Mouse (Mus musculus) gastrocnemius, adult 18-20 months (tissue): ENCODE results near the gene Sh3tc1. TPM values are rescaled to one million over a fixed set of nuclear protein-coding genes. Genes with fewer than 3 reads are reported as not detected.

ENCODE experiments used
- DNase-seq: peaks from one replicate; pipeline ENCODE4 v3.0.0; 2021; ENCODE audit warnings: low spot score
- long read RNA-seq, 2 experiments: library from polyadenylated mRNA; stranded (forward); transcript quantifications; one replicate each; pipeline ENCODE4 v2.0.0; 2021
- total RNA-seq, 2 experiments: library from RNA; stranded (reverse); gene quantifications; 2 replicates each; pipeline ENCODE4 v1.2.3; 2021

Gene Sh3tc1
- total RNA-seq = 1 to 10 TPM; 2.1 to 3.9 TPM
- long read RNA-seq, experiment 1, full-length matches to known transcripts = 3 of 8 reads
- long read RNA-seq, experiment 1, partial matches to known transcripts = 2 of 8 reads
- long read RNA-seq, experiment 1, other reads (novel, unspliced or antisense) = 3 of 8 reads
- long read RNA-seq, experiment 2, full-length matches to known transcripts = 2 of 3 reads
- long read RNA-seq, experiment 2, partial matches to known transcripts = 1 of 3 reads
- long read RNA-seq, experiment 2, other reads (novel, unspliced or antisense) = 0 of 3 reads

DNA sequence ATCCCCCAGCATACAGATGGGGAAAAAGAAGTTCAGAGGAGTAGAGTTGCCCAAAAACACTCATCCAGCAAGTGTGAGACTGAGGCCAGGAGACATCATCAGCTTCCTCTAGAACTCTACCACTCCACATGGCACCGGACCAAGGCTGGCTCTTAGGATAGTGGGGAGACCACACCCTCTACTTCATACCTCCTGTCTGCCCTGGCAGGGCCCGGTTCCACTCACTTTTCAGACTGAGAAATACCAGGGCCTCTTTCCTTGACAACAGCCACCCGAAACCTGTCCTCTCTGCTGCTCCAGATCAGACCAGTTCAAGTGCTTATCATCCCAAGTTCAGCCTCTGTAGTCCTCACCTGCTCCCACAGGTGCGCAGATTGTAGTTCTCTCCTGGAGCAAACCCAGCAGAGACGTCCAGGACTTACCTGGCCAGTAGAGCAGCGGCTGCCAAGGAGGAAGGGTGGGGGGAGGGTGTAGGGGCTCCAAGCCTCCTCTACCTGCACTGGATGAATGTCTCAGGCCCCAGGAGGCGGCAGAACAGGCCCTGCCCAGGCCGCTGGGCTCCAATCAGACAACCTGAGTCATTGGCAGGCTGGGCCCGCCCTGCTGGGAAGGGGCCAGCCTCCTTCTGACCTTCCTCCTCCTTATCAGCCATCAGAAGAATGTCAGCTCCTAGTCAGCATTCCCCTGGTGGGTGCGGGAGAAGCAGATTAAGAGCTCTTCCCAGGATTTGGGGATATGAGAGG lies at the start of gene Sh3tc1:
Sh3tc1 (minus strand) TSS at position 452 of the 743 bp plus-strand sequence.
- no peak for DNase-seq

DNA sequence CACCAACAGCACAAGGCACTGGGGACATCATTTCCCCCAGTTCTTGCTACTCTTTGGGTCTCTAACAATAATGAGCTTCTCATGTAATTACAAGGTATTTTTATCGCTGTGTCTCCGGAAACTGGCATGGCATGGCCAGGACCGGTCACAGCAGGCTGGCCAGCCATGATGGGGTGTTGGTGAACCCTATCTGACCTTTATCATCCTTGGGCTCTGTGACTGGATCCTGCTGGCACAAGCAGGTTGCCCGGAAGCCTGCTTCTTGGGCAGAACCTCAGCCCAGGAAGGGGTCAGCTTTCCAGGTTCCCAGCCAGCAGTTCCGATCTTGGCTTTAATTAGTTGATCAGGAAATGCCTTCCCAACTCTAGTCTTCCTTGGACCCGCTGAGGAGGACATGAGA lies 48.9 kb upstream of the Sh3tc1 start:
- DNase-seq = no peak

DNA sequence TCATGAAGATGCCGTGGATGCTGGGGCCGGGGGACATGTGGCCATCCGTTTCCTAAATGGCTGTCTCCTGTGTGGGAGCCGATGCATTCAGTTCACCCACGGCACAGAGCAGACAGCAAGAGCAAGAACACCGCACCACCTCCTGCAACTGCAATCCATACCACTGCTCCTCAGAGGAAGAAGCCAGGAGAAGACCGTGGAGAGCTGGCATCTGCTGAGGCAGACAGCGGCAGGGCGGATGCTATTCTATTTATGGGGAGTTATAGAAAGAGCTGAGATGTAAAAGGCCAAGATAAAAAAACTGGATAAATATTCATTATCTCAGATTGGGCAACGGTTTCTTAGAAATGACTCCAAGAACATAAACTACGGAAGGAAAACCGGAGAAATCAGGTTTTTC lies 48.1 kb upstream of the Sh3tc1 start:
- no peak for DNase-seq

DNA sequence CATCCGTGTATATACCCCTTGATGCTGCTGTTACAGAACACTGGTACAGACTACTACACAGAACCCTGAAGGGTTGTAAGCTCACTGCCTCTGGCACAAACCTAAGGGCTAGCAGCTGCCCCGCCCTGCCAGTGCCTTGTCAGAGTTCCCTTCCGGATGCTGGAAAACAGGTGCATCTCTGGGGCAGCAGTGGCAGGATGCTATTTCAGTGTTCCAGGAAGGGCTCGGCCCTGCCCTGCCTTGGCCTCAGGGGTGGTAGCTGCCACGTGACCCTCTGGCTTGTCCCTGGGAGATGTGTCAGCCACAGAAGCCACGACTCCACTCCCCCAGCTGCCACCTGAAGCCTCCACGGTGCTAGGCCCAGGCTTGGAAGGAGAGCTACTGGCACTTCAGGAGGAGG lies 46.1 kb upstream of the Sh3tc1 start:
- DNase-seq = peak; percentile 84

DNA sequence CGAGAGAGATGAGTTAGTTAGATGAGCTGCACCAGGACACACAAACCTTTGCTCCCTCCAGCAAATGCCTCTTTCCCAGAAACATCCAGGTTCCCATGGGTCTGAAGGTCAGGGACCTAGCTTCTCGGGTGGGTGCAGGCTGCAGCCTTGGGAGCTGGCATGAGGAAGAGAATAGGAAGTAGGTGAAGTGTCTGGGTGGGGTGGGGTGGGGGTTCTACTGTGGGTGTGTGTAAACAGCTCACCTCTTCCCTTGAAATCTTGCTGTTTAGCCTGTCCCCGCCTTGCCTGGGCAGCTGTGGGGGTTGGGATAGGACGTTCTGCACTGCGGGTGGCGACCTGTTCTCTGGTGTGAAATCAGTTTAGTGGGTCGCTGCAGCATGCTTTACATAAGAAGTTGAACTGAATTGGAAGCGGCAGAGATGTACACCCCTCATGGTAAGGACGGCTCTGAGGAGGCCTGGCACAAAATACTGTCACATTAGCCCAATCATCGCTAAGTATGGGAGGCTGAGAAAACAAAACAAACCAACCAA lies 42.9 kb upstream of the Sh3tc1 start:
- no peak for DNase-seq

DNA sequence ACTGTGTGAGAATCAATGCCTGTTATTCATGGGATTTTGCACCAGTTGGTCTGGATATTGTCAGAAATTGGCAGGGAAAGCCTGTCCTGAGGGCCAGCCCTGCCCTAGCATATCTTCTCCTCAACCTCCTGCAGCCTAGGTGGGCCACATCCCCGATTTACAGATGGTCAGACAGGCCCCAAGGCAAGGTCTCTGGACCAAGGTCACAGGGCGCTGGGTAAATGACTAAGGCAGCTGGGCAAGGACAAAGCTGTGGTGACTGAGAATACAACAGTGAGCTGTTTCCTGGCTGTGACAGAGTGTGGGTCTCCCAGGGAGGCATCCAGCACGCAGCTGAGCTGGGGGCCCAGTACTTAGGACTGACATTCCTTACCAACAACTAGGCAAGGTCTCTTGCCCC lies 41.3 kb upstream of the Sh3tc1 start:
- no peak for DNase-seq

DNA sequence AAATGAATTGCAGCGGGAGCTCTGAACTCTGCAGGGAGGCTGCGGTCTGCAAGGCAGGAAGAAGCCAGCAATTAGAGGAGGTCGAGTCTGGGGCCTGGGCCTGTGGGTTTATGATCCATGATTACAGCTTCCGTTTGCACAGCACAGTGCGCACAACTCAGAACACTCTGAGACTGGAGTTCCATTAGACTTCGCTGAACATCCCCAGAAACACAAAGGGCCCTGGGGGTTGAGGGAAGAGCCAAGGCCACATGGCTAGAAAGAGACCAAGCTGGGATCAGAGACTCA lies 34.3 kb upstream of the Sh3tc1 start:
- no peak for DNase-seq

DNA sequence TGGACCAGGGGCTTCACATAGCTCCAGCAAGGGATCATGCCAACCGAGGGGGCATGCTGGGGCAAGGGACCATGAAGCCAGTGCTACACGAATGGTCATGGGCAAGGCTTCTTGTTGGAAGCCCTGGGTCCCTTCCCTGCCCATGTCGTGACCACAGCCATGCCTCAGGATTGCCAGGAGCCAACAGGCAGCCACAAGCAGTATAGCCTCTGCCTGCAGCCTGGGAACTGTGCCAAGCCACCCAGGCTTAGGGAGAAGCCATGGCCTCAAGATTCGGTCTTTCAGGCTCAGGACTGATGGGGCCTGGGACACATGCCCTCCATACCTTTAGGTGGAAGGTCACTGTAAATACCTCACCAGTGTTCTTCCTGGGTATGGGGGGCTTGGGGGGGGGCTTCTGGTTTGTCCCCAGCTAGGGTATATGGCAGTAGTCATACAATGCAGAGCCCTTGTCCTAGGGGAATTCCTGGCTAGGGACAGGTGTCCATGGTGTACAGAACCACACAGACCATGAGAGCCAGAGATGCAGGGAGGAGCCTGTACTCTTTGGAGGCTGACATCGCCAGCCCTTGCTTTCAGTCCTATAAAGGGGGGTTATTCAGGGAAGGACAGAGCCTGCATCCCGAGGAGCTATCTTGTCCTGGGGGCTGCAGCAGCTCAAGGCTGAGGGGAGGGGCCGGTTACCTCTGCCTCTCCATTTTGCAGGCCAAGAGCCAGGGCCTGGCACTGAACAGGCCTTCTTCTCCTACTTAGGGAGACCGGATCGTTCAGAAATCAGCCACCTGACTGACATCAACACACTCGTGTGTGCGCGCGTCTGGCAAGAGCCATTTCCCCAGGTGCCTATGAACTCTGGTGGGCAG lies 33.7 kb upstream of the Sh3tc1 start:
- no peak for DNase-seq

DNA sequence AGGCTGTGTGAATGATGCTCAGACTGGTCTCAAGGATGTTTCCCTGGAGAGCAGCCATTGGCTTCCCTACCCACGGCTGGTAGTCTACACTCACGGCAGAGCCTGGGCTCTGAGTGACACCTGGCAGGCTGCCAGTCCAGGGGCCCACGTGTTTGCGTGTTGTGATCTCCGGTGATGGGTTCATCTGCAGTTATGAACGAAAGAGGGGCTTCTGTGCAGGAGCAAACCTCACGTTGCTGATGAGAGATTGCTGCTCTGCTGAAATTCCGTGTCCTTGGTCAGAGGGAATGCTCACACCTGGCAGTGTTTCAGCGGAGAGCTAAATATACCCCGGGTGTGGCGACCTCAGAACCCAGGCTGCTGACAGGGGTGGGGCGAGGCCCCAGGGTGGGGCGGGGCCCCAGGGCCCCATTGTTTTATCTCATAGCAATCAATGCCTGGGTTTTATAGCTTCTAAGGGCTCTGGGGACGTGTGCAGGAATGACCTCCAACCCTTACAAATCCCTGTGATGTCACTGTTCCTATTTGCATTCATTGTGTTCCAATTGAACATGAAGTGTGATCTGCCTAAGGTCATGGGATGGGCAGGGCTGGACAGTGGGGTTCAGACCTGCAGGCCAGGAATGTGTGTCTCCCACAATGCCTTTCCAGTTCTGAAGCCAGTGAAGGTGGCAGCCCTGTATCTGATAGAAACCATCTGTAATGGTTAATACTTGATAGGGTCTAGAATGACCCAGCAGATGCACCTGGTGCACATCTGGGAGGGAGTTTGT lies 31.3 kb upstream of the Sh3tc1 start:
- peak; percentile 74 for DNase-seq

DNA sequence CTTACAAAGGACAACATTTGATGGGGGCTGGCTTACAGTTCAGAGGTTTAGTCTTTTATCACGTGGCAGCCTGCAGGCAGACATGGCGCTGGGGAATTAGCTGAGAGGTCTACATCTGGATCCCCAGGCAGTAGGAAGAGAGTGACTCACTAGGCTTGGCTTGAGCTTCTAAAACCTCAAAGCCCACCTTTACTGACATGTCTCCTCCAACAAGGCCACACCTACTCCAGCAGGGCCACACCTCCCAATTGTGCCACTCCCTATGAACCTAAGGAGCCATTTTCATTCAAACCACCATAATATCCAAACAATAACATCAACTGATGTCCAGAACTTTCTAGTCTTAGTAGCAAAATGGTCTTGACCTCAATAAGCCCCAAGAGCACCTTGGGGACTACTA lies 30.5 kb upstream of the Sh3tc1 start:
- DNase-seq = no peak

DNA sequence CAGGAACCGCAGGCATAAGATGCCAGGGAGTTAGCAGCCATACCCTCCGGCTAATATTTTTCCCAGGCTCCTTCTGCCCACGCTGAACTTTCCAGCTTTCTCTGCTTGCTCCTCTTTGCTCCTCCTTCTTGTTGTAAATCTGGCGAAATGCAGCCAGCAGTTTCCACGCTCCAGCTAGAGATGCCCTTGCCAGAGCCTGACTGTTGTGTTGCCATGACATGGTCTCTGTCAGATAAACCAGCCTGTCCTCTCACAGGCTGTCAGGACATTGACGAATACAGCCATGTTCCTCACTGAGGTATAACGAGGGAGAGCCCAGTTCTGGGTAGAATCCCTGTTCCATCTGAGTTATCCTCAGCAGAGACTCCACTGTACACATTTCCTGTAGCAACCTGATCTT lies 29.2 kb upstream of the Sh3tc1 start:
- no peak for DNase-seq

DNA sequence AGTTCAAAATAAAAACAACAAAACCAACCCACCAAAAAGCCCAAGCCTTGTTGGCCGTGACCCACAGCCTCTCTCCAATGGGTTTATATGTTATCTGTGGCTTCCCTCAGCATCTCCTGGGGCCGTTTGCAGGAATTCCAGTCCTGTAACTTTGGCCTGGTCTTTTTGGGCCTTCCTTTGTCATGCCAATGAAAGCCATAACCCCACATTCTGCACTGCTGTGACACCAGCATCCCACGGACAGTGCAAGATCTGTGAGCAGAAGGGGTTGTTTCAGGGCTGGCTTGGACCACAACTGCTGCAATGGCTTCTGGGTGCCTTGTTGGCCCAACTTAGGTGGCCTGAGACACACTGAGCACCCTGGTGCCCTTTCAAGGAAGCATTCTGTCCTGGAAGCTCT lies 28.7 kb upstream of the Sh3tc1 start:
- no peak for DNase-seq

DNA sequence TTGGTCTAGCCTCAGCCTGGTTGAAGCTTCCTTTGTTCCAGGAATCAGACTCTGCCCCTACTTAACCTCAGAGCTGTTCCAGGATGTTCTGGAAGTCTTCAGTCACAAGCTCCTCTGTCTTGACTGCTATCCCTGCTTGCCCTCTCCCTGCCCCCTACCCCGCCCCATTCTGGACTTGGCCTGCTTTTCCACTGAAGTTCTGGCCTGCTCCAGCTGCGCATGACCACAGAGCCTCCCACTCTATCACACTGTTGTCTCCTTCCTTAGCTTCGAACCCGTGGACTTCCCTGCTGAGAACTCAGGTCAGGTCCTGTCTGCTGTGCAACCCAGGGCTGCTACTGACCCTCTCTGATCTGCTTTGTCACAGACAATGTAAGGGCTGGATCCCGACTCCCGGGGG lies 26.1 kb upstream of the Sh3tc1 start:
- DNase-seq = no peak

DNA sequence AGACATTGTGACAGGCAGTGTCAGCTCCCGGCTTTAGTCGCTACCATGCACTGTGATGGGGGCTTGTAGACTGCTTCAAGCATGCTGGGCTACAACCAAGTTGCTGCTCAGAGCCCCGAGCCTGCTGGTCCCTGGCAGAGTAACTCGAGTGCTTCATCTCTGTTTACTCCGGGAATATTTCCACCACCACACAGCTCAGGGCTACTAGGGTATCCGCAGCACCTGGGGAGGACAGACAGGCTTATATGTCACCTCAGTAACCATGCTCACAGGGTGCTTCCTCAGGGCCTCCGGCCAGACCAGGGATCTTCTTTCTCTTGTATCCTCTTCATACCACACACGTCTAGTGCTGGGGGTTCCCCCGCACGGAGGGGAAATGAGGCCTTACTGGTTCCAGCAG lies 23.1 kb upstream of the Sh3tc1 start:
- peak; percentile 59 for DNase-seq

DNA sequence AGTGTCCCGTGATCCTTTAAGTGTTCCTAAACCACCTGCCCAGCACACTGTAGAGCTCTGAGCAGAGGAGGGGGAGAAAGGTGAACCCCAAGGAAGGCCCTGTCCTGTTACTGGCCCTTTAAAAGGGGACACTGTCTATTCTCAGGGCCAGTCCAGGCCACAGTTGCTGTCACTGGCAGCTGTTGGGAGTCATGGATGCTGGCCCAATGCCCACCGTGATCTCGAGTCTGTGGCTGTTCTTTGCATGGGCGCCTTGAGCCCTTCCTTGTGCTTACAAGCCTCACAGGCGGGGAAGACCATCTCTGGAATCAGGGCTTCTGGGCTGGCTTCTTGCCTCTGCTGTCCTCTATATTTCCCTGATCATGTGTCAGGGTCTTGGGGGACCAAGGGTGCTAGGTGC lies 22.6 kb upstream of the Sh3tc1 start:
- DNase-seq = peak; percentile 73

DNA sequence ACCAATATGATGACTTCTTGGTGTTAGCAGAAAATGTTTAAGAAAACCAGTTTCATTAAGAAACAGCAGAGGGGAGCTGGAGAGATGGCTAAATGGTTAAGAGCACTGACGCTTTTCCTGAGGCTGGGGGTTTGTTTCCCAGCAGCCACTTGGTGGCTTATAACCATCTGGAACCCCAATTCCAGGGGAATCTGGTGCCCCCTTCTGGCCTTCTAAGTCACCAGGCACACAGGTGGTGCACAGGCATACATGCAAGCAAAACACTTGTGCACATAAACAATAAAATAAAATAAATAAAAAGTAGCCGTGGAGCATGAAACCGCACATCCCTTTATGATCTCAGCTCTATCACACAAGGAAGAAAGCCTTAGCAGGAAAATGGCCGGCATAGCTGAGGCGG lies 21.5 kb upstream of the Sh3tc1 start:
- DNase-seq = no peak

DNA sequence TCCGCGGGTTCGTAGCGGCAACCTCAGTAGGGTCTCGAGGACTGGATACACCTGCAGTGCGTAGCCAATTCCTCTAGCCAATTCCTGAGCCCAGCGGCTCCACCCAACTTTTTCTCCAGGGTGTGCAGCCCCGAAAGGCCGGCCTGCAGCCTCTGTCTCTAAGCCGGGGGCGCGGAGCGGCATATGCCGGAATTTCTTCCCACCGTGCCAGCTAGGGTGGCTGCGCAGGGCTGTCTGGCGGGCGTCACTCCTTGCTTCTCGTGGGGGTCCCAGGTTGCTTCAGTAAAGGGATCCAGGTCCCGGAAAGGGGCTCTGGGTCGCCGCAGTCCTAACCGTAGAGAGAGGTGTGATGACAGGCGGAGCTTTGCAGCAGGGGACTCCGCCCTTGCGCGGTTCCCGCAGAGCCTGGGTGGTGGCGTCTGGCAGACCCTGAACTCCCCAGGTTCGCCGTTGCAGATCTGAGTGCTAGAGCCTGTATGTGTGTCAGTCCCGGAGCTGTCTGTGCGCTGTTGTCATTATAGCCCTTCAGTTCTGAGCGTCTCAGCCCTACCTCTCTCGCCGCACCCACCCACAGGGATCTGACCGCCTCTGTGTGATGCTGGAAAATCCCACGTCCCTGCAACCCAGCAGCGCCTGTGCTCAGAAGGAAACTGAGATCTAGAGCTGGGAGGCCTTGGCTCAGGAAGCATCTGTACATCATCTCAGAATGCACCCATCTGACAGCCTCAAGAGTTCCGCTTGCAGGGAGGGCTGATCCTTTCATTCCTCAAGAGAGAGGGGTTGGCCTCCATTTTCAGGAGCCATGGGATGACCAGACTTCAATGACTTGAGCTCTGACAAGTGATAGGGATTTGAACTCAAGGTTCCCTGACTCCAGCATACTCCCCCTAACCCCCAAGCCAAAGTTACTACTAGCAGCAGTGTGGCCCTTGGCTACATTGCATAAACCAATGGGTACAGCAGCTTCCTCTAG lies 18.6 kb upstream of the Sh3tc1 start:
- DNase-seq = no peak

DNA sequence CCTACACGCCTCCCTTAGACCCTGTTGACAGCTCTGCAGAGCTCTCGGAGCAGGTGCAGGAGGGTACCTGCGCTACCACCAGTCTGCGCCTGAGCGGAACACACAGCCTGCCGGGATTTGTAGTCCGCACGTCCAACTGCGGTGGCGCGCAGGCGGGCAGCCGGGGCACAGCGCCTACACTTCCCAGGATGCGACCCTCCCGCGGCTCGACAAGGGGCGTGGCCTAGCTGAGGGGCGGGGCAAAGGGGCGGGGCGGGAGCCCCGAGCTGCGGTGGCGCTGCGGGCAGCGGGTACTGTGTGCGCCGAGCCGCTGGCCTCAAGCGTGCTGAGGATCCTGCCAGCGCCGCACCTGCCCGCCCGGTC lies 17.8 kb upstream of the Sh3tc1 start, which contains the start of gene Ablim2:
Ablim2 (plus strand) TSS at position 242 of the 363 bp plus-strand sequence.
- DNase-seq = peak; percentile 91

DNA sequence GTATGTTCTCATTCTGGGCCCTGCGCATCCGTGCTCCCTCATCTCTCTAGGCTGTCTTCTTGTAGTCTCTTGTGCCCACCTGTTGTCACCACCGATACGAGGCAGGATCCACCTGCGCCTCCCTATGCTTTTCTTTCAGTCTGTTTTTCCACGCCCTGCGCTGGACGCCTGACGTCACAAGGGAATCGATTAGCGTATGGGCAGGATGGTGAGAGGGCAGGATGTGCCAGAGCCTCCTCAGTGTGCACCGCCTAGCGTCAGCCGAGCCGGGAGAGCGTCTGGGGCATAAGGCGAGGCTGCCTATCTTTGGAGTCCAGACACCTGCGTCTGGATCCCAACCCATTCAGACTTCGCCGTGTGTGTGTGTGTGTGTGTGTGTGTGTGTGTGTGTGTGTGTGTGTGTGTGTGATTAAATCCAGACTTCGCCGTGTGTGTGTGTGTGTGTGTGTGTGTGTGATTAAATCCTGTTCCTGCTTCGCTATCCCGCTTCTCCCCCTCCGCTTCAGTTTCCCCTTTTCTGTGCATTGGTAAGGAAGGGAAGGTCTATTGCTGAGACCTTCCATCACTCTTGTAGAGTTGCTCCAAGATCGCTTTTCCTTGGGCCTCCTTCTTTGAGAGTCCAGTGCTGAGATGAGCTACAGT lies 17.3 kb upstream of the Sh3tc1 start:
- DNase-seq = no peak

DNA sequence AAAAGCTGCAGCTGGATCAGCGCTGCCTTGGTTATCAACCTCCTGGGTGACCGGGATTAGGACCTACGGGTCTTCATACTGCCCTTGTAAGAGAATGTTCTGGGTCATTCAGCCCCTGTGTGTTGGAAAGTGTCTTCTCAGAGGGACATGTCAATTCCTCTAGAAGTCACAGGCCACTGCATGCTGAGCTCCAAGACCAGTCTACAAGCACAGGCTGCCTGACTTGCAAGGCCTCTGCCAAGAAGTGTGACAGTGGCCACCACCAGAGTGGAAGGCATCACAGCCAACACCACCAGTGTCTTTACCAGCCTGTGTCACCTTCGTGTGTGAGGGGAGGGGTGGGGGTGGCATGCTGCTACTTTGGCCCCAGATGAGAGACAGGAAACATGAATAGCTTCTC lies 16.2 kb upstream of the Sh3tc1 start:
- DNase-seq = no peak
